Mouse (Mus musculus) small intestine, adult 10 weeks (tissue): Measurements from ENCODE around the gene Defb35. TPM values are rescaled to one million over a fixed set of nuclear protein-coding genes. Genes with fewer than 3 reads are reported as not detected.

Experiments
- polyA plus RNA-seq: library from polyadenylated mRNA; stranded (reverse); fragments of 350-450 nt; fragmentation: Illumina TruSeq; extraction: RNeasy Lipid Tissue Mini Kit (QIAGEN cat#74804); gene quantifications from one replicate; pipeline ENCODE4 v1.2.3, GENCODE M21; 2014; ENCODE audit warnings: low replicate concordance

Defb35 gene
- not detected for polyA plus RNA-seq

GRCm38 (mm10) chr8:21938052-21938451, at the start of gene Defb35:
Gene Defb35 (plus strand): TSS chr8:21938352.

DNA sequence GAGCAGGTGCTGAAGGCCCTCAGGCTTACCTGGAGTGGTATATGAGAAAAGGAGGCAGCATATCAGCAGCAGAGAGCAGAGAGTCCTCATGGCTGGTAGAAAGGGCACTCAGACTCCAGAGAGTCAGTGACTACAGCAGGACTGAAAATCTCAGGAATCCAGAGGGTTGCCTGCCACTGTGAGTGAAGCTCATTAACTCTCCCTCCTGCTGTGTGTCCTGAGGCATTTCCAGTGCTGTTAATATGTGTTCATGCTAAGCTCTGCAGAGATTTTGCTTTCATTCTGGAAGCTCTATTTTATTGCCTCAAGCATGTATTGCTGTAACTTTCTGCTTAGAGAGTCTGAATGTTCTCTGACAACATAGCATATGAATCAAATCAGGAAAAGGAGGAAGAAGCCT, 31.9 kb upstream of the Defb35 start, which contains the start of gene Defb11:
Gene Defb11 (minus strand): TSS at position 123 of the 400 bp plus-strand sequence.

GRCm38 (mm10) chr8:21932610-21933009, 5.5 kb upstream of the Defb35 start, which contains the start of gene Defb15:
Gene Defb15 (minus strand): TSS chr8:21932710.

GRCm38 (mm10) chr8:21946462-21946861, 8.3 kb downstream of the Defb35 start, which contains the start of gene Defb13:
Gene Defb13 (plus strand): TSS chr8:21946762.

GRCm38 (mm10) chr8:21958414-21958813, 20.3 kb downstream of the Defb35 start, which contains the start of gene Fam90a1a:
Gene Fam90a1a (plus strand): TSS chr8:21958714.

GRCm38 (mm10) chr8:21969475-21969874, 31.3 kb downstream of the Defb35 start, which contains the start of gene Ccdc70:
Gene Ccdc70 (plus strand): TSS chr8:21969775.

Other genes starting within 250 kb of the Defb35 start
- gene AY761184, start 234.7 kb upstream of the Defb35 start, polyA plus RNA-seq: 296 TPM
- gene Defa24, start 203.9 kb upstream of the Defb35 start, polyA plus RNA-seq: 1,739 TPM
- not detected for gene Defb50, start 114.8 kb upstream of the Defb35 start, polyA plus RNA-seq
- not detected for gene Defb2, start 98.4 kb upstream of the Defb35 start, polyA plus RNA-seq
- not detected for gene Defb10, start 79.5 kb upstream of the Defb35 start, polyA plus RNA-seq
- gene Defb9, start 52.9 kb upstream of the Defb35 start, polyA plus RNA-seq: not detected
- not detected for gene Defb11, start 31.9 kb upstream of the Defb35 start, polyA plus RNA-seq
- gene Defb15, start 5.6 kb upstream of the Defb35 start, polyA plus RNA-seq: not detected
- gene Defb13, start 8.4 kb downstream of the Defb35 start, polyA plus RNA-seq: not detected
- not detected for gene Fam90a1a, start 20.4 kb downstream of the Defb35 start, polyA plus RNA-seq
- gene Ccdc70, start 31.4 kb downstream of the Defb35 start, polyA plus RNA-seq: not detected
- gene Atp7b, start 122.0 kb downstream of the Defb35 start, polyA plus RNA-seq: 1.8 TPM
- gene Alg11, start 122.4 kb downstream of the Defb35 start, polyA plus RNA-seq: 44.6 TPM
- 3.7 TPM for gene Nek5, start 186.7 kb downstream of the Defb35 start, polyA plus RNA-seq
- 13.1 TPM for gene Nek3, start 228.1 kb downstream of the Defb35 start, polyA plus RNA-seq
- 19.8 TPM for gene Ckap2, start 247.5 kb downstream of the Defb35 start, polyA plus RNA-seq